Mouse (Mus musculus) myocyte (in vitro differentiated cells): ENCODE measurements around the gene Mrpl14. TPM values are rescaled to one million over a fixed set of nuclear protein-coding genes. Genes with fewer than 3 reads are reported as not detected.
A peak's percentile ranks its signal among the peaks of the same experiment; 100 is the strongest.

Source experiments
- H3K27me3 ChIP-seq: one replicate; pipeline ENCODE4 v1.6.1; 2011; ENCODE audit not compliant: control insufficient read depth, insufficient read depth, insufficient read length
- H3K36me3 ChIP-seq: one replicate; pipeline ENCODE4 v1.6.1; 2011; ENCODE audit not compliant: control insufficient read depth, insufficient read depth
- H3K4me2 ChIP-seq: one replicate; pipeline ENCODE4 v1.6.1; 2011; ENCODE audit warnings: low read depth, control low read depth
- H3K4me3 ChIP-seq: one replicate; pipeline ENCODE4 v1.5.1; 2011; ENCODE audit warnings: mild to moderate bottlenecking, control low read depth, moderate library complexity
- H3K79me2 ChIP-seq: one replicate; pipeline ENCODE4 v1.6.1; 2011; ENCODE audit not compliant: control insufficient read depth, insufficient read depth
- H3ac ChIP-seq: one replicate; pipeline ENCODE4 v1.6.1; 2011; ENCODE audit not compliant: control insufficient read depth, insufficient read length
- CEBPB ChIP-seq: IDR thresholded peaks from 2 replicates; pipeline ENCODE4 v1.6.1; 2011; ENCODE audit warnings: mild to moderate bottlenecking, moderate library complexity; ENCODE audit not compliant: poor library complexity, insufficient read depth, severe bottlenecking
- E2F4 ChIP-seq: IDR thresholded peaks from one replicate; pipeline ENCODE4 v1.6.1; 2011; ENCODE audit warnings: mild to moderate bottlenecking, control low read depth, moderate library complexity; ENCODE audit not compliant: insufficient read depth
- MAX ChIP-seq: IDR thresholded peaks from one replicate; pipeline ENCODE4 v1.6.1; 2011; ENCODE audit warnings: low read depth, mild to moderate bottlenecking, control low read depth
- MYOD1 ChIP-seq, 3 experiments: IDR thresholded peaks; one replicate each; pipeline ENCODE4 v1.6.1; 2011; ENCODE audit warnings: control low read depth in 2 of 3, low read depth in 2 of 3, mild to moderate bottlenecking in 2 of 3, moderate library complexity in 1 of 3; ENCODE audit not compliant: insufficient read length in 2 of 3, control insufficient read depth in 1 of 3
- MYOG ChIP-seq, 3 experiments: IDR thresholded peaks; one replicate each; pipeline ENCODE4 v1.6.1; 2011; ENCODE audit warnings: control low read depth in 2 of 3, low read depth in 2 of 3, mild to moderate bottlenecking in 2 of 3; ENCODE audit not compliant: insufficient read length in 2 of 3, control insufficient read depth in 1 of 3, insufficient read depth in 1 of 3
- POLR2A ChIP-seq: IDR thresholded peaks from one replicate; pipeline ENCODE4 v1.6.1; 2011; ENCODE audit warnings: low read depth, mild to moderate bottlenecking, control low read depth, moderate library complexity; ENCODE audit not compliant: insufficient read length
- POLR2AphosphoS2 ChIP-seq: IDR thresholded peaks from one replicate; pipeline ENCODE4 v1.6.1; 2011; ENCODE audit warnings: low read depth, control low read depth; ENCODE audit not compliant: insufficient read length
- REST ChIP-seq: IDR thresholded peaks from one replicate; pipeline ENCODE4 v1.6.1; 2011; ENCODE audit warnings: mild to moderate bottlenecking, control low read depth, moderate library complexity; ENCODE audit not compliant: insufficient read depth, insufficient read length
- SRF ChIP-seq: IDR thresholded peaks from one replicate; pipeline ENCODE4 v1.6.1; 2011; ENCODE audit warnings: low read depth; ENCODE audit not compliant: control insufficient read depth, insufficient read length
- TCF12 ChIP-seq: IDR thresholded peaks from one replicate; pipeline ENCODE4 v1.6.1; 2011; ENCODE audit warnings: mild to moderate bottlenecking, control low read depth; ENCODE audit not compliant: poor library complexity, insufficient read depth, severe bottlenecking
- TCF3 ChIP-seq: IDR thresholded peaks from one replicate; pipeline ENCODE4 v1.6.1; 2011; ENCODE audit warnings: low read depth, control low read depth; ENCODE audit not compliant: insufficient read length
- USF1 ChIP-seq: IDR thresholded peaks from one replicate; pipeline ENCODE4 v1.6.1; 2011; ENCODE audit warnings: low read depth, mild to moderate bottlenecking, control low read depth, moderate library complexity
- polyA plus RNA-seq: library from polyadenylated mRNA; unstranded; fragments of >200 nt; fragmentation: generic; extraction: Trizol; gene quantifications from one replicate; pipeline ENCODE4 v1.2.1, GENCODE M21; 2012; ENCODE audit warnings: missing spikeins

Gene Mrpl14
- polyA plus RNA-seq, 1 experiment: 276 TPM

- no peak overlapping the region for H3ac ChIP-seq
- no peak overlapping the region for H3K4me2 ChIP-seq
- no peak for TF ChIP-seq TCF12
- TF ChIP-seq MAX: no peak
- no peak for TF ChIP-seq POLR2A
- no peak for TF ChIP-seq REST
- TF ChIP-seq MYOG (IDR thresholded peaks at IDR 0.05; ENCODE audit: control insufficient read depth in 1 of 3, insufficient read depth in 1 of 3, insufficient read length in 2 of 3, low read depth in 2 of 3): no peak
- no peak for TF ChIP-seq TCF3
- TF ChIP-seq CEBPB: no peak
- TF ChIP-seq SRF: no peak
- TF ChIP-seq POLR2AphosphoS2: no peak
- no peak for TF ChIP-seq USF1
- no peak for TF ChIP-seq MYOD1 (IDR thresholded peaks at IDR 0.05; ENCODE audit: control insufficient read depth in 1 of 3, insufficient read length in 2 of 3, low read depth in 2 of 3)
- TF ChIP-seq E2F4: no peak
- no peak overlapping the region for H3K4me3 ChIP-seq
- H3K79me2 ChIP-seq: no peaks in the 10 kb centered on the region
- H3K36me3 ChIP-seq: no peaks in the 10 kb centered on the region
- H3K27me3 ChIP-seq: no peaks in the 10 kb centered on the region
These were observed 25.4 kb downstream of the Mrpl14 start for GRCm38 (mm10) chr17:45711525-45711924.

DNA sequence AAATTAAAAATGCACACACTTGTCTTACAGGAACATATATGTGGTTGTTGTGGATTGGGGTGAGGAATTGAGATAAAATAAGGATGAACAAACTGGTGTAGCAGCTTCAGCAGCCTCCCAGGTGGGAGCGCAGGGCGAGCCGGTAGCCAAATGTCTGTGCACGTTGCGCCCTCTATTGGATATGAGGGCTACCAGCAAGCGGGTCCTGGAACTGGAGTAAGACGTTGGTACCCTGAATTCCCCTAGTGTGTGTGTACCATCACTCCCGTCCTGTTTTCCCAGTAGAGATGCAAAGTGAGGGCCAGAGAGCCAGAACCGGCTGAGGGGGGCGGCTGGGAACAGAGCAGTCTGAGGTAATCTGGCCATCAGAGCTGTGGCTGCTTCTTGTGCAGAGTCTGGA, 32.2 kb downstream of the Mrpl14 start:
- no peaks in the 10 kb centered on the region for H3K27me3 ChIP-seq
- no peak overlapping the region for H3K4me2 ChIP-seq
- H3ac ChIP-seq: no peak overlapping the region
- no peak overlapping the region for H3K4me3 ChIP-seq
- H3K36me3 ChIP-seq: no peaks in the 10 kb centered on the region
- TF ChIP-seq SRF: no peak
- no peak for TF ChIP-seq MYOD1 (IDR thresholded peaks at IDR 0.05; ENCODE audit: control insufficient read depth in 1 of 3, insufficient read length in 2 of 3, low read depth in 2 of 3)
- no peak for TF ChIP-seq MYOG (IDR thresholded peaks at IDR 0.05; ENCODE audit: control insufficient read depth in 1 of 3, insufficient read depth in 1 of 3, insufficient read length in 2 of 3, low read depth in 2 of 3)
- no peak for TF ChIP-seq POLR2AphosphoS2
- no peak for TF ChIP-seq TCF3
- no peak for TF ChIP-seq USF1
- H3K79me2 ChIP-seq: no peaks in the 10 kb centered on the region

- H3K4me3 ChIP-seq: peak overlapping the region; percentile 26
- no peaks in the 10 kb centered on the region for H3K79me2 ChIP-seq
- H3K36me3 ChIP-seq: no peaks in the 10 kb centered on the region
- TF ChIP-seq USF1: no peak
- no peak for TF ChIP-seq E2F4
- TF ChIP-seq TCF3: no peak
- TF ChIP-seq MYOG (IDR thresholded peaks at IDR 0.05; ENCODE audit: control insufficient read depth in 1 of 3, insufficient read depth in 1 of 3, insufficient read length in 2 of 3, low read depth in 2 of 3): no peak
- peak overlapping the region; percentile 8 for H3ac ChIP-seq
- no peaks in the 10 kb centered on the region for H3K27me3 ChIP-seq
- H3K4me2 ChIP-seq: peak overlapping the region; percentile 100
These were observed 37.8 kb downstream of the Mrpl14 start for GRCm38 (mm10) chr17:45723732-45724573.

- H3ac ChIP-seq: peak overlapping the region; percentile 8
- TF ChIP-seq MAX (no peak), POLR2AphosphoS2 (no peak), SRF (no peak), POLR2A (no peak), E2F4 (no peak)
- peak overlapping the region; percentile 26 for H3K4me3 ChIP-seq
- no peaks in the 10 kb centered on the region for H3K27me3 ChIP-seq
- no peak overlapping the region for H3K4me2 ChIP-seq
- H3K79me2 ChIP-seq: no peaks in the 10 kb centered on the region
- no peaks in the 10 kb centered on the region for H3K36me3 ChIP-seq
These were observed 38.4 kb downstream of the Mrpl14 start for GRCm38 (mm10) chr17:45724574-45724921.

DNA sequence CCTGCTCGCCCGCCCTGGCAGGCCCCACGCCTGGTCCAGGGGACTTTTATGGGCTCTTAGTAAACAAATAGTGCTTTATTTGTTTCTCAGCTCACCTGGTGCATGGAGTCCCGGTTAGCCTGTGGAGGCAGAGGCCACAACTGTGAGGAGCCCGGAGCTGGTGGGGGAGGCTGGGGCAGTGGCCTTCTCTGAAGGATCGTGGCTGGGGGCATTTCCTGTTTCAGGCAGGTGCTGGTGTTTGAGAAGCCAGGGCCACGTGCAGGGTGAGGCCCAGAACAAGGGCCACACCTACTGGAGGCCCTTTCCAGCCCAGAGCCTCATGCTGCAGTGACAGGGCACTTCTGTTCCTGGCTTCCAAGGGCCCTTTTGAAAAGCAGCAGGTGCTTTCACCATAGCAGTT, 40.1 kb downstream of the Mrpl14 start:
- Histone ChIP-seq H3ac (no peak overlapping the region), H3K36me3 (no peaks in the 10 kb centered on the region), H3K79me2 (no peaks in the 10 kb centered on the region), H3K27me3 (no peaks in the 10 kb centered on the region), H3K4me3 (no peak overlapping the region), H3K4me2 (no peak overlapping the region)
- no peak for TF ChIP-seq TCF3
- TF ChIP-seq REST: no peak
- TF ChIP-seq SRF: no peak
- TF ChIP-seq MYOG (IDR thresholded peaks at IDR 0.05; ENCODE audit: control insufficient read depth in 1 of 3, insufficient read depth in 1 of 3, insufficient read length in 2 of 3, low read depth in 2 of 3): no peak
- no peak for TF ChIP-seq TCF12
